Mouse (Mus musculus) hematopoietic stem cell, adult 5-6 weeks (primary cell): Measurements from ENCODE around the gene Gnat3. TPM values are rescaled to one million over a fixed set of nuclear protein-coding genes. Genes with fewer than 3 reads are reported as not detected.
"Not testable (repeated sequence)": the region's sequence is repeated elsewhere in the genome, so short reads cannot be mapped to it uniquely, and the experiment has no call there.

Experiments
- ATAC-seq, 2 experiments: fragments of 125-278 bp in 1 of 2; replicated peaks in 1 of 2; 2 replicates each; pipeline ENCODE4 v1.8.0; 2016 to 2017; ENCODE audit warnings: inconsistent platforms in 2 of 2, mild to moderate bottlenecking in 2 of 2, moderate number of reproducible peaks in 2 of 2, low read depth in 1 of 2, moderate TSS enrichment in 1 of 2; ENCODE audit not compliant: low FRiP score in 2 of 2, poor library complexity in 2 of 2, severe bottlenecking in 2 of 2, insufficient read depth in 1 of 2, low TSS enrichment in 1 of 2
- total RNA-seq: library from RNA; stranded (forward); fragments of 172-1452, 232-1000 nt; gene quantifications from 2 replicates; pipeline ENCODE4 v1.2.3, GENCODE M21; 2017

Gene Gnat3
- total RNA-seq: not detected in 2 replicates

- no peak for ATAC-seq
Observed at GRCm38 (mm10) chr5:17962249-17962648, at the start of gene Gnat3. Gene Gnat3, plus strand, starts transcription at chr5:17962549.

- ATAC-seq: no peak
Observed at GRCm38 (mm10) chr5:17918966-17919365, 43.4 kb upstream of the Gnat3 start.

- ATAC-seq: no peak
Observed at GRCm38 (mm10) chr5:17923648-17924047, 38.7 kb upstream of the Gnat3 start.

DNA sequence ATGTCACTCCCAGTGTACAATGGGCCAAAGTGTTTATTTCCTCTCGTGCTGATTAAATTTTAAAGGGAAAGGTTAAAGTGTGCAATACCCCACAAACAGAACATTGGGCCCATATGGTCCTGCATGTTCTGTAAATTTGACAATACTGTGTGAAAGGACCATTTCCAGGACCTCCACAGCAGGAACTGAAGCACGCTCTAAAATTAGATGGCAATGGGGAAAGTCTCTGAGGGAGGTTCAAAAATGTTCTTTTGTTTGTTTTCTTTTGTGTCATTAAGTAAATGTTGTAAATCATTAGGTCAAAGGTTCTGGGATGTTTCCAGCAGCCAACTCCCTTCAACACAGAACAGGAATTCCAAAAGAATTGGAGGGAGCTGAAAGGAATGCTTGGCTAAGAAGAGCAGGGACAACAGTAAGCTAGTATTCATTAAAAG lies 38.2 kb upstream of the Gnat3 start:
- no peak for ATAC-seq

GRCm38 (mm10) chr5:17928471-17928870 lies 33.9 kb upstream of the Gnat3 start:
- no peak for ATAC-seq

- no peak for ATAC-seq
Observed at GRCm38 (mm10) chr5:17929006-17929567, 33.3 kb upstream of the Gnat3 start.

DNA sequence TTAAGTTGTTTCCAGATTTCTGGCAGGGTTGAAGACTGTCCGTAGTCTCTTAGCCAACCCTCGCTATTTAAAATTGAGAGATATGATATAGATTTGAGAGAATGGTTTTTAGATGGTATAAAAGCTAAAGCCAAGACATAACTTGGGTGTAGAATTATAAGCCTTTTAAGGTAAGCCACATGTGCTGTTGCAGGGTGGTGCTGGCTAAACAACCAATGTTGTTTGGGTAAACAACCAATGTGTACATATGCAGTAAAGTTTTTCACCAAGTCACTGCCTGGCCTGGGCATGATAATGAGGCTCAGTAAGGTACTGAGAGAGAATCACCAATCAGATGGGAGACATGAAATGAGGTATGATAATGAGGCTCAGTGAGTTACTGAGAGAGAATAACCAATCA lies 30.8 kb upstream of the Gnat3 start:
- not testable (repeated sequence) for ATAC-seq

DNA sequence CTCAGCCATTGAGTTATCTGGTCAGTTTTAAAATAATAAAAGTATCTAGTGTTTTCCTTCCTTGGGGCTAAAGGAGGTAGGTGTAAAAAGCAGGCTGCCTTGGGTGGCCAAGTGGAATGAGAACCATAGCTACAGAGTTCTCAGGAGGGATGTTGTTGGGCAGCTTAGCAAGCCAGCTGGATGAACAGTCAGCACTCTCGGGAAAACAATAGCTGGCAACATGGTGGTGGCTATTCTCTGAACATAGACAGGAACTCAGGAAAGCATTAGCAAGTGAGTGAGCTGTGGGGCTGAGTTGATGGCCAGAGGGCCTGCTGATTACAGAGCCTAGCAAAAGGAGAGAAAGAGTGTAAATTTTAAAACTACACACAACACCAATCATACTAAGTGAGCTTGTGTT lies 27.8 kb upstream of the Gnat3 start:
- ATAC-seq: no peak

- no peak; a peak in 1 of 4 replicates for ATAC-seq
Observed at GRCm38 (mm10) chr5:17938170-17938939, 24.0 kb upstream of the Gnat3 start.

- ATAC-seq: no peak
Observed at GRCm38 (mm10) chr5:17956468-17956867, 5.9 kb upstream of the Gnat3 start.

DNA sequence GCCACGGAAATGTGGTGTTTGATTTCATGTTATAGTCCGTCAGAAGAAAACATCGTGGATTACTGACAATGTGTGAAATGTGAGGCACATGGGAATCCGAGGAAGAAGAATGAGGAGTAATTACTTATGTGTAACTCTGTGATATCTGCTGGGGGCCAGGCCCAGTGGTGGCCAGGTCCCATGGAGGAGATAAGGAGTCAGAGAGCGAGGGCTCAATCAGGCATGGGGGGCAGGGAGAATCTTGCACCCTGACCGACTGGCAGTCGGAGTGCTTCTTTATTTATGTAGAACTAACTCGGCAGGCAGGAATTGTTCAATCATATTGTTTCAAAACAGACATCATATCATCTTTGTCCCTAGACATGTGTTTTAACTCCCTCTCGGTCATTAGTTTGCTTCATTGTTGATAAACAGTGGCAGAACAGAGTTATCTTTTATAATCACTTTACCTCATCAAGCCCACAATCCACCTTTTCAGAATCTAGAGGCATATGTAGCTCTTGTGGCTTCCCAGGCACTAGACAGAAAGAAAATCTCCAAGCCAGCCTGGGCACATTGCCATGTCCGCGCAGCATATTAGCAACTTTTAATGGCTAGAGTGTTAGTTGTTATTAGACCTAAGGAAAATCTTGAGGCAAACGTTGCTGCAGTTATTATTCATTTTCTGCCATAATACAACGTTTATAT lies 7.5 kb downstream of the Gnat3 start:
- no peak for ATAC-seq

- no peak for ATAC-seq
Observed at GRCm38 (mm10) chr5:17970391-17970730, 8.0 kb downstream of the Gnat3 start.

GRCm38 (mm10) chr5:17980501-17981121 lies 18.3 kb downstream of the Gnat3 start:
- no peak for ATAC-seq

- no peak for ATAC-seq
Observed at GRCm38 (mm10) chr5:17982770-17983169, 20.4 kb downstream of the Gnat3 start.

- no peak for ATAC-seq
Observed at GRCm38 (mm10) chr5:17984522-17984921, 22.2 kb downstream of the Gnat3 start.

DNA sequence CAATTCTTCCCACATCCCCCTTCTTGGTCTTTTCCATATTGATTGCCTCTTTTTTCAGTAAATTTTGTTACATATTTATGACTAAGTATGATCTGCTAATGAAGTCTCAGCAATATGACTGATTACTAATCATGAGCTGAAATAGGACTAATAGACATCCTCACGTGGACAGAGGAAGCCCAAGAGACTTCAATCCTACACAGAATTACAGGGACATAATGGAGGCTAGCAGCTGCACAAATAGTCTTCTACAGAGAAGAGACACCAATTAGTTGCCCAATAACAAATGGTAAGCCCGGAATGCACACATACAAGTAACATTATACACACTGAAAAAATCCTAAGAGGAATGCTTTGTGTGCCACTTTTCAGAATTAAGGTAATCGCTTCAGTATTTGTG lies 24.3 kb downstream of the Gnat3 start:
- ATAC-seq: no peak

DNA sequence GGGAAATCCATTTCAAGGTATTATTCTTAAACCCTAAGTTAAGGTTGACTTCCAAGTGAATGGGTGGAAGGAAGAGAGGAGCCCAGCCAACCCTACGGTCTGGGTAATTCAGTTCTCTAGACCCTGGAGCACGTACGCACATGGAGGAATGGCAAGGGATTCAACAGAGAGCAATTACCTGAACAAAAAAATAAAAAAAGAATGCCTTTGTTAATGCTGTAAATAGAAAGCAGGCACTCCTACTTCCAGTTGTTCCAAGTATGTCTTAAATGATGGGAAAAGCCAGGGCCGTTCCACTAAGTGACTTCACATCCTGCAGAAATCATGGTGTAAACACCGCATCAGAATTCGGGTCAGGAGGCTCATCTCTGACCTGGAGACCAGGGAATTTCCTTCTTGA lies 28.3 kb downstream of the Gnat3 start:
- ATAC-seq: no peak

- no peak for ATAC-seq
Observed at GRCm38 (mm10) chr5:17999570-17999969, 37.2 kb downstream of the Gnat3 start.
